Mouse (Mus musculus) brain, embryonic 14.5 days (tissue): Measurements from ENCODE around the gene Usp37.

Experiments used
- CTCF ChIP-seq: fragments of 200-500 bp; IDR thresholded peaks from 2 replicates; pipeline ENCODE4 v1.5.1; 2012; ENCODE audit warnings: inconsistent platforms, mild to moderate bottlenecking, moderate library complexity, borderline replicate concordance; ENCODE audit not compliant: insufficient read depth, insufficient read length; ENCODE audit errors: extremely low read depth
- POLR2A ChIP-seq: fragments of 200-500 bp; IDR thresholded peaks from 2 replicates; pipeline ENCODE4 v1.6.1; 2012; ENCODE audit warnings: mild to moderate bottlenecking, inconsistent platforms, borderline replicate concordance; ENCODE audit not compliant: poor library complexity, insufficient read depth, insufficient read length, severe bottlenecking; ENCODE audit errors: extremely low read depth

DNA sequence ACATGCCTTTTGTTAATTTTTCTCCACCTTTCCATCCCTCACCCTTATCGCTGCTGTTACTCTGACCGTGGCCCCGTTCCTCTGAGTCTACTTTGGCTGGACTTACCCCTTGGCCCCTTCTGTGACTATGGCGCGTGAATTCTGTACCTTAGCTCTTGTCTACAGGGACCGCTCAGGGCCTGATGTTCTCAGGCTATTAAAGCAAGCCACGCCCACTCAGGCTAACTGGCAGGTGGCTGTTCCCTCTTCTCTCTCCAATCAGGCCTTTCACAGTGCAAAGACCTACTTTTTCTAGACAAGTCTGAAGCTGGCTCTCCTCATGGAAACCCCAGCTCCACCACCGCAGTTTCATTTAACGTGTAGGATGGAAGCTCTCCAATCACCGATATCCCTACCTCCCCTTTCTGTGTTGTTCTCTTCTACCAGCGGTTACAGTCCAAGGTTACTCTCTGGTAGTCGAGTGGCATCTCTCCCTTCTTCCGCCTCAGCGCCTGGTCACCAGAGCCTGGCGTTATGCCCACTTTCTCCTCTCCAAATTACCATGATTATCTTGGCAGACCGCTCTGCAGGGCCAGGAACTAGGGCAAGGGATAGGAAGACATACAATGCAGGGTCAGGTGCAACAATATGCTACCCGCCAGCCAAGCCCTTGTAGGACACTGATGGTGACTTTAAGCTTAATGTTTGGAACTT lies 125.2 kb downstream of the Usp37 start:
- TF ChIP-seq CTCF, result no peak
- no peak for TF ChIP-seq POLR2A
